Mouse (Mus musculus) erythroblast, embryonic 14.5 days (primary cell): ENCODE data around the gene Jag1. TPM values are rescaled to one million over a fixed set of nuclear protein-coding genes. Genes with fewer than 3 reads are reported as not detected.
A peak's percentile ranks its signal among the peaks of the same experiment; 100 is the strongest.

Experiments used
- H3K27me3 ChIP-seq: 2 replicates; pipeline ENCODE4 v1.6.1; 2012; ENCODE audit warnings: inconsistent platforms; ENCODE audit not compliant: control insufficient read depth
- H3K36me3 ChIP-seq: 2 replicates; pipeline ENCODE4 v1.6.1; 2012; ENCODE audit warnings: mild to moderate bottlenecking, inconsistent platforms; ENCODE audit not compliant: control insufficient read depth
- H3K4me1 ChIP-seq: 2 replicates; pipeline ENCODE4 v1.6.1; 2012; ENCODE audit warnings: inconsistent platforms; ENCODE audit not compliant: control insufficient read depth
- H3K4me3 ChIP-seq: replicated peaks from 2 replicates; pipeline ENCODE3; 2012; ENCODE audit warnings: moderate library complexity, mild to moderate bottlenecking, inconsistent platforms
- H3K9me3 ChIP-seq: 2 replicates; pipeline ENCODE4 v1.6.1; 2012; ENCODE audit warnings: low read length, inconsistent platforms, mixed read lengths; ENCODE audit not compliant: control insufficient read depth
- GATA1 ChIP-seq: IDR thresholded peaks from 2 replicates; pipeline ENCODE4 v1.6.1; 2012; ENCODE audit warnings: low read length, inconsistent platforms, mixed read lengths
- TAL1 ChIP-seq: IDR thresholded peaks from 3 replicates; pipeline ENCODE4 v1.6.1; 2012; ENCODE audit warnings: low read length, inconsistent platforms, mixed read lengths
- polyA plus RNA-seq: library from polyadenylated mRNA; stranded (reverse); fragments of >175 nt; gene quantifications from 2 replicates; pipeline ENCODE4 v1.2.3, GENCODE M21; 2012

Jag1 gene
- polyA plus RNA-seq, 1 experiment, result not detected

DNA sequence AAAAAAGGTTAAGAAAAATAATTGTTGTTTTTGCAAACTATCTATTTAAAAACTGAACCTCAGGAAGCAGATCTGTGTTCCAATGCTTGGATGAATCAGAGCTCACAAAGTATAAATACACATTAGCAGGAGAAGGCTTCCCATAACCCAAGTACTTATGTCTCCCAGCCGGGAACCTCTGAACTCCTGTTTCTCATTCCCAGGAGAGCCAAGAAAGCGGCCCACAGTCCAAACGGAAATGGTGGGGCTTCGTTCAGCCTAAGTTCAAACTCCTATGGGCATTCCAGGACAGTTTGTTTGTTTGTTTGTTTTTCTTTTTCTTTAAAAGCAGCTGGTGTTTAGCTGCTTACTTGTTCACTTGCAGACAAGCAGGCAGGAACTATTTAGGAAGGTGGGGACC lies 37.7 kb downstream of the Jag1 start:
- Histone ChIP-seq H3K36me3 (no peaks in the 10 kb centered on the region), H3K9me3 (no peaks in the 10 kb centered on the region), H3K4me3 (no peak overlapping the region), H3K4me1 (no peaks in the 10 kb centered on the region), H3K27me3 (no peaks in the 10 kb centered on the region)
- no peak for TF ChIP-seq TAL1
- no peak for TF ChIP-seq GATA1

DNA sequence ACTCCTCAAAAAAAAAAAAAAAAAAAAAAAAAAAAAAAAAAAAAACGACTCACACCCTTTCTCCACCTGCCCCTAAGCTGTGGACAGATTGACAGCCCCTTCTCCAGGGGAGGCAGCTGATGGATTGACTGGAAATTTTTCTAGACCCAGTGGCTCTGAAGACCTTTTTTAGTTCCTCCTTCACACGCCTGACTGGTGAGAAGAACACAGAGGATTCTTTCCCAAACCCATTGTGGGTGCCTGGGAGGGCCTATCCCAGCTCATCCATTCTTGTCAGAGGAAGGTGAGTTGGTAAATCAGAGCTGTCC lies 42.2 kb downstream of the Jag1 start:
- no peak overlapping the region for H3K4me3 ChIP-seq
- no peaks in the 10 kb centered on the region for H3K4me1 ChIP-seq
- no peak for TF ChIP-seq GATA1
- peak; percentile 21; the same call in 1 of the 3 replicates for TF ChIP-seq TAL1
- no peaks in the 10 kb centered on the region for H3K36me3 ChIP-seq
- H3K9me3 ChIP-seq, result no peaks in the 10 kb centered on the region
- no peaks in the 10 kb centered on the region for H3K27me3 ChIP-seq

DNA sequence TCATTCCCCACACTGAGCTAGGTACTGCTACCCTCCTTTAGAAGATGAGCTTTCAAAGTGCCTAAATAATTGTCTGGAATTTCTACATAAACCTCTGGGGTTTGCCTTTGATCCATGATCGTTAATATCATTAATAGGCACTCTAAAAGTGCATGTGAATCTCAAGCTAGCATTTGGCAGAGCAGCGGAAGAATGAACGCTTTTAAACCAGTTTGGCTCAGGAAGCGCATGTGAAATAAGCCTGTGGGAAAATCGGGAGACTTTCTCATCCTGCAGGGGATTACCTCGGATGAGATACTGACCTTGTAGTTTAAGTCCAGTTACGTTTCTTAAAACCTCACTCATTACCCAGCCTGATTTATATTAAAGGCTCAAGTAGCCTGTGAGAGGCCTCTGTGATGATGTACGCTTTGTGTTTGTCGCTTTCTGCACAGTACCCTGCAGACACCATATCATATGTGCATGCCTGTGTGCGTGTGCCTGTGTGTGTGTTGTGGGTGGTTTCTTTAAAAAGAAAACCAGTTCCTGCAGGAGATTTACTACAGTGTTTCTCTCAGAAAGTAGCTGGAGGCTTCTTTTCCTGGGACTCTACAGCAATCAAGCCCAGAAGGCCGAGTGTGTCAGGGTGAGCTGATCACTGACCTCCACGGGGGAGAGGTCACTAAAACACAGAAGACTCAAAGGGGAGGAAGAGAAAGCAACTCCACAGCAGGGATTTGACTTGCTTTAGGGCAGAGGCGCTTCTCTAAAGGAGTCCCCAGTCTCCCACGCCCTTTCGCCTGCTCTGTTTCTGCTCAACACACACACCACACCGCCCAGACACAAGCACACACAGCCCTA lies 42.8 kb downstream of the Jag1 start:
- Histone ChIP-seq H3K27me3 (no peaks in the 10 kb centered on the region), H3K36me3 (no peaks in the 10 kb centered on the region), H3K9me3 (no peaks in the 10 kb centered on the region), H3K4me3 (no peak overlapping the region), H3K4me1 (no peaks in the 10 kb centered on the region)
- TF ChIP-seq TAL1 (no peak), GATA1 (no peak)

DNA sequence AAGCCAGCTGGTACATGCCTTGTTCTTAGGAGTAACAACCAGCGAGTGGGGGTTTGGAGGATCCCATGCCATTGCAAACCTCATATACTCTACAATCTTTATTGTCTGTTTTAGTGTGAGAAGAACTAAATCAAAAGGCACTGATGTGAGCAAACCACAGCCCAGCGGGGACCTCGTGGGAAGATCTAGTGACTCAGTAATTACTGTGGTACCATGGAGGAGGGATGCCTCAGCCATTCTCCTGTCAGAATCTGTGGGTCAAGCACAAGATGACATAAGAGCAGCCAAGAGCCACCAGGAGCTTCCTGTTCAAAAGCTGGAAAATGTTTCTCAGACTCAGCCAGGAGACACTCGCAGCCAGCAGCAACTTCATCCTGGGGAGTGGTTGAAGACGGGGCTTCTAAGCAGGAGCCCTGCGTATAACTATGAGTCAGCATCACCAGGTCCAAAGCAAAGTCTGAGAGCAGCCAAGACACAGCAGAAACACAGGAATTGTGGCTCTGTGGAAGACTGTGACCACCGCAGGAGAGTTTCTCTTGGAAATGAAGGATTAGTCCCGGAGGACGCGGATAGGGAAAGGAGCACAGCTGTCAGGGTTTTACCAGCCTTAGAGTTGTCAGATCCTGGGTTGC lies 48.8 kb downstream of the Jag1 start:
- Histone ChIP-seq H3K4me3 (no peak overlapping the region), H3K9me3 (no peaks in the 10 kb centered on the region), H3K27me3 (no peaks in the 10 kb centered on the region), H3K4me1 (no peaks in the 10 kb centered on the region), H3K36me3 (peaks cover 7% of the 10 kb centered on the region)
- TF ChIP-seq TAL1 (no peak), GATA1 (no peak)

DNA sequence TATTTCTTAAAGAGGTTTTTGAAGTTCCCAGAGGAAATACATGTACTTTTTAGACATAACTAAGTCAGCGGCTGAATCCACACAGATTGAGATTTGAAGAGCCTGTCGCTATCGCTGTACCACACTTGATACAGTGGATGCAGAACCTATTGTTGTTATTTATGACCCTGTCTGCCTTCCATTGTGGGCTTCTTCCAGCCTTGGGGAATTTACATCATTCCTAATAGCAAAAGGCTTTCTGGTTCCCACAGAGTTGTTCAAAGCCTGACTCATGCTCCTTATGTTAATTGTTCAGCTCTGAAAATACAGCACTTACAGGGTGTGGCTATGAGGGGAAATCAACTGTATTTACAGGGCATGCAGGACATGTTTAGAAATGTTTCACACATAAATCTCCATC lies 51.9 kb downstream of the Jag1 start:
- no peaks in the 10 kb centered on the region for H3K4me1 ChIP-seq

DNA sequence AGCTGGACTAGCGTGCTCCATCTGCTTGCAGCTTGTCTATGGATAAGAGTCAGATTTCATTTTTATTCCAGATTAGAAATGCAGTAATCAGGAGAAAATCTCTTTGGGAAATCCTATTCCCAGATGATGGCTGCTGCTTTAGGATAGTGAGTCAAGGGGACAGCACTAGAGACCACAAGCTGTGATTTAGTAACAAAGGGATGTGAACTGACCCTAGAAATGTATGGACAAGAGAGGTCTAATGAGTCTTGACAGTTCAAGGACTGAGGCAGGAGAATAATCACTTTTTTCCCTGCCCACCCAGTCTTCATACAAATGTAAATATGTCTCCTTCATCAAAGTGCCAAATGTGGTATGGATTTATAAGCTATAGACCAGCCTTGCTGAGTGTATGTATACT lies 52.6 kb downstream of the Jag1 start:
- H3K36me3 ChIP-seq, result peaks cover 7% of the 10 kb centered on the region
- no peaks in the 10 kb centered on the region for H3K9me3 ChIP-seq
- no peaks in the 10 kb centered on the region for H3K27me3 ChIP-seq
- H3K4me3 ChIP-seq, result no peak overlapping the region
- TF ChIP-seq TAL1 (no peak), GATA1 (no peak)
- no peaks in the 10 kb centered on the region for H3K4me1 ChIP-seq

More for the DNA sequence above, 51.9 kb downstream of the Jag1 start:
- peaks cover 7% of the 10 kb centered on the region for H3K36me3 ChIP-seq
- no peak for TF ChIP-seq GATA1
- no peak for TF ChIP-seq TAL1
- no peak overlapping the region for H3K4me3 ChIP-seq
- H3K9me3 ChIP-seq, result no peaks in the 10 kb centered on the region
- no peaks in the 10 kb centered on the region for H3K27me3 ChIP-seq

DNA sequence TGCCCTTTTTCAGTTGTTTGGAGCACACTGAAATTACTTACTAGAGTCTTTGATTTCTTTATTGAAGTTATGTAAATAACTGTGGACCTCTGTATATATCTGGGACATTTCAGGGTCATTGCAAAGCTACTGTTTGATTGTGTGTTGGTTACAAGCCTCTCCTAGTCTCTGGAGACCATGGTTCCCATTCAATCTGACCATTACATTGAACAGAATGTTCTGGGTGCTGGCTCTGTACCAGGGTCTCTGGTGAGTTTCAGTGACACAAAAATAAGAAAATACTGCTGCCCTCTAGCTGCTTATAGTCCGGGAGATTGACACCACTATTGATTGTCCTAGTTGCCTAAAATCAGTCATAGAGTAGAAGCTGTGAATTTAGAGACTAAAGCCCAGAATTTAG lies 66.5 kb downstream of the Jag1 start:
- no peaks in the 10 kb centered on the region for H3K4me1 ChIP-seq
- H3K9me3 ChIP-seq, result no peaks in the 10 kb centered on the region
- TF ChIP-seq TAL1 (no peak), GATA1 (no peak)
- peaks cover 2% of the 10 kb centered on the region for H3K36me3 ChIP-seq
- H3K27me3 ChIP-seq, result no peaks in the 10 kb centered on the region
- H3K4me3 ChIP-seq, result no peak overlapping the region

DNA sequence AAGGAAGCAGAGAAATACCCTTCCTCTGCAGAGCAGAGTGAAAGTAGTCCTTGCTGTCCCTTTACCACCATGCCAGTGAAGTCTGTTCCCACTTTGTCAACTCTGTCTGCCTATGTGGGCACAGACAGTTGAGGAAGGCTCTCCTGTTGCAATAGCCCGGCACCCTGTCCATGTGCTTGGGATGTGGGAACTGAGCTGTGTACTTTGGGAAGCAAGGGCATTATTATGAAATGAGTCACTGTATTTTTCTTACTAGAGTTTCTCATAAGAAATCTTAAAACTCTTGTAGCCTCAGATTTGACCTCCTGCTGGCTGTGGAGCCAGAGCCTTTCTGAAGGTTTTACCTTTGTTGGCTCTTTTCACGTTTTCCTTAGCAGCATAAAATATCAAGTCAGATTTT lies 67.1 kb downstream of the Jag1 start:
- Histone ChIP-seq H3K4me3 (no peak overlapping the region), H3K4me1 (no peaks in the 10 kb centered on the region), H3K27me3 (no peaks in the 10 kb centered on the region), H3K36me3 (peaks cover 2% of the 10 kb centered on the region), H3K9me3 (no peaks in the 10 kb centered on the region)
- TF ChIP-seq GATA1, result no peak
- TF ChIP-seq TAL1, result no peak

DNA sequence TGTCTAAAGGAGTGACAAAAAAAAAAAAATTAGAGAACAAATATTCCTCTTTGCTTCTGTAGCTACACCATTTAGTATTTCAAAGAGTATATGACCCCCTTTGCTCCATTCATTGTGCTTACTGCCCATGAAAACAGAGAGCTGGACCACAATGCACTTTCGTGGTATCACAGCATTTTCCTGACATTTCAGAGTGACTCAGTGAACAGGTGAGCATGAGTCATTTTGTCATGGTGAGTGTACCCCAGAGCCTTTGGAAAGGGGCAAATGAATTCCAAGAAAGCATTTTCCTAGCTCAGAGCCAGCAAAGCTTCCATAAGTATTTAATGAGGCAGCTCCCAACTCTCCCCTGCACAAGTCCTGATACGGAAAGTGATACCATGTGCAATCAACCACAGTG lies 72.3 kb downstream of the Jag1 start:
- H3K4me1 ChIP-seq, result no peaks in the 10 kb centered on the region
- H3K4me3 ChIP-seq, result no peak overlapping the region
- H3K27me3 ChIP-seq, result no peaks in the 10 kb centered on the region
- H3K9me3 ChIP-seq, result no peaks in the 10 kb centered on the region
- TF ChIP-seq GATA1 (no peak), TAL1 (no peak)
- peaks cover 2% of the 10 kb centered on the region for H3K36me3 ChIP-seq

Other genes starting within 250 kb of the Jag1 start
- not detected in 2 replicates for gene AL731706.2, start 231.0 kb downstream of the Jag1 start, polyA plus RNA-seq
- gene Slx4ip, start 225.4 kb downstream of the Jag1 start, polyA plus RNA-seq, result 0.05 and 0.07 TPM in 2 replicates
- gene AL731706.1, start 225.3 kb downstream of the Jag1 start, polyA plus RNA-seq, result 0.08 TPM in 2 replicates
- gene Mkks, start 225.3 kb downstream of the Jag1 start, polyA plus RNA-seq, result 0.07 TPM in 1 of 2 replicates, not detected in the other